Mouse (Mus musculus): ENCODE measurements around the gene Pla2g3. TPM values are rescaled to one million over a fixed set of nuclear protein-coding genes. Genes with fewer than 3 reads are reported as not detected.

Pla2g3 gene
- total and polyA plus RNA-seq, 2 experiments from 2014 or later = 18.5 to 30.4 TPM

DNA sequence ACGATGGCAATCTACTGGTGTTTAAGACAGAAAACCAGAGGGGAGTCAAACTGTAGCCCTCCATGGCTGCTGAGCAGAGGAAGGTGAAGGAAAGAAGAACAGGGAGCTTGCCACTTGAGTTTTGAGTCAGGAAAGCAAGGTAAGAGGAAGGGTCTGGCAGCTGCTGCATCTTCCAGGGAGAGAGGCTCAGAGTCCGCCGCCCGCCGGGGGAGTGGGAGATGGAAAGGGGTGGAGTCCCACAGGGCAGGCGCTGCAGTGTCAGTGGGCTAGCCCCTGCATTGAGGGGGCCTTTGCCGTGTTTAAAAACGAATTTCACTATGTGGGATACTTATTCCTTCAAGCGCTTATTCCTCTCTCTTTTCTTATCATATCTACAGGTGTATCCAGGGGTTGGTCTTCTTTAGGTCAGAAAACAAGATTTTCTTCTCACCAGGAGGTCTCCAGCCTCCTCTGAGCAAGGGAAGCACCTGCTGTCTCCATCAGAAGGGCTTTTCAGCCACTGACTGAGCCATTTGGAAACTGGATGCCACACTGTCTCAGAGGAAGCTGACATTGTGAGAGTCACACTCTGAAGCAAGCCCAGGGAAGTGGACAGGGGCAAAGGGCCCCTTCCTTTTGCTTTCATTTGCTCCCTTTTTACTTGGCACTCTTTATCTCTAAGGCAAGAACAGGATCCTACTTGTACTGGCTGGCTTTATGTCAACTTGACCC is 57.6 kb downstream of the Pla2g3 start:
- no peak for ATAC-seq
- H3K27me3 ChIP-seq (ENCODE audit: insufficient read depth, low read length) = no peaks in the 10 kb centered on the region
- no peak for DNase-seq (ENCODE audit: low spot score)
- H3K9ac ChIP-seq (replicated peaks; ENCODE audit: low read length) = no peak overlapping the region
- no peaks in the 10 kb centered on the region for H3K4me1 ChIP-seq (ENCODE audit: insufficient read depth, low read length)
- no peak overlapping the region for H3K27ac ChIP-seq
- H3K36me3 ChIP-seq (ENCODE audit: insufficient read depth, low read length) = no peaks in the 10 kb centered on the region
- H3K4me2 ChIP-seq (ENCODE audit: low read depth, low read length) = no peak overlapping the region
- H3K9me3 ChIP-seq (ENCODE audit: low read length) = peaks cover 3% of the 10 kb centered on the region; the same call in 1 of the 2 replicates
- WGBS = 24% methylated on average over 9 of the region's 9 CpGs
- H3K4me3 ChIP-seq (ENCODE audit: low read length) = no peak overlapping the region
- TF ChIP-seq CTCF (IDR thresholded peaks at IDR 0.05; ENCODE audit: low read depth) = no peak

DNA sequence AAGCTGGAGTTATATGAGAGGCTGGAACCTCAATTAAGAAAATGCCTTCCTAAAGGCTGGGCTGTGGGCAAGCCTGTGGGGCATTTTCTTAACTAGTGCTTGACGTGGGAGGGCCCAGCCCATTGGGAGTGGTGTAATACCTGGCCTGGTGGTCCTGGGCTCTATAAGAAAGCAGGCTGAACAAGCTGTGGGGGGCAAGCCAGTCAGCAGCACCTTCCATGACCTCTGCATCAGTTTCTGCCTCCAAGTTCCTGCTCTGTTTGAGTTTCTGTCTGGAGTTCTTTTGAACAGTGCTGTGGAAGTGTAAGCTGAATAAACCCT is 58.1 kb downstream of the Pla2g3 start:
- Histone ChIP-seq H3K4me2 (ENCODE audit: low read depth, low read length) (no peak overlapping the region), H3K36me3 (ENCODE audit: insufficient read depth, low read length) (no peaks in the 10 kb centered on the region), H3K9me3 (ENCODE audit: low read length) (peaks cover 3% of the 10 kb centered on the region; the same call in 1 of the 2 replicates), H3K9ac (replicated peaks; ENCODE audit: low read length) (no peak overlapping the region), H3K27me3 (ENCODE audit: insufficient read depth, low read length) (no peaks in the 10 kb centered on the region), H3K27ac (no peak overlapping the region), H3K4me3 (ENCODE audit: low read length) (no peak overlapping the region), H3K4me1 (ENCODE audit: insufficient read depth, low read length) (no peaks in the 10 kb centered on the region)
- no peak for DNase-seq (ENCODE audit: low spot score)
- no peak for ATAC-seq
- WGBS = 30% methylated on average over 1 of the region's 1 CpGs
- TF ChIP-seq CTCF (IDR thresholded peaks at IDR 0.05; ENCODE audit: low read depth) = no peak

DNA sequence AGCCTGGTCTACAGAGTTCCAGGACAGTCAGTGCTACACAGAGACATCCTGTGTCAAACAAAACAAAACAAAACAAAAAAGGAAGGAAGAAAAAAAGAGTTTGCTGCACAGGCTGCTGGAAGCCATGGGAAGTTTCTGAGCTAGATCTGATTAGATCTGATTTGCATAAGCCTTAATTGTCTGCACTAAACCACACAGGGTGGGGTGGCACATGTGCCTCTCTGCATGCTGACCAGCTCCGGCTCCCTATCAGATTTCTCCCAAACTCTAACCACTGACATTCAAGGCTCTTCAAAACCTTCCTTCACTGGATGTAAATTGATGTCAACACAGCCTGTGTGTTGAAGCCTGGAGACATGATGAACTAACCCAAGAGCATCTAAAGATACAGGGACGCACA is 59.0 kb downstream of the Pla2g3 start:
- Histone ChIP-seq H3K27me3 (ENCODE audit: insufficient read depth, low read length) (no peaks in the 10 kb centered on the region), H3K9ac (replicated peaks; ENCODE audit: low read length) (no peak overlapping the region), H3K36me3 (ENCODE audit: insufficient read depth, low read length) (no peaks in the 10 kb centered on the region), H3K27ac (no peak overlapping the region), H3K4me1 (ENCODE audit: insufficient read depth, low read length) (no peaks in the 10 kb centered on the region), H3K4me2 (ENCODE audit: low read depth, low read length) (no peak overlapping the region), H3K9me3 (ENCODE audit: low read length) (peaks cover 3% of the 10 kb centered on the region; the same call in 1 of the 2 replicates), H3K4me3 (ENCODE audit: low read length) (no peak overlapping the region)
- 75% methylated on average over 2 of the region's 2 CpGs for WGBS
- DNase-seq (ENCODE audit: low spot score) (no peak), ATAC-seq (no peak)
- TF ChIP-seq CTCF (IDR thresholded peaks at IDR 0.05; ENCODE audit: low read depth) = no peak

DNA sequence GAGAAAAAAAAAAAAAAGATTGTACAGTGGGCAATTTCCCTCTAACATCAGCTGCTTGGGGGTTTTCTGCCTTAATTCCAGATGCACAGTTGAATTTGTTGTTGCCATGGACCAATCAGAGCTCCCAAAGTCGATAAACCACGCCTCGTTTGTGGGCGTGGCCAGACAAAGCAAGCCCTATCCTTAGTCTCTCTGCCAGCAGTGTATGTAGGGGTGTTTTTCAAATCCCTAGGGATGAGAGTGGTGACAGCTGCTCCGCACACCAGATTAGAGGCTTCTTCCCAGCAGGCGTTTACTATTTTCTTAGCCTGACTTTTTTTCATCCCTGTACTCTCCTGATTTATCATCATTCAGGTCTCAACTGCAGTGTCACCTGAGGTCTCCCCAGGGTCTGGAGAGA is 59.9 kb downstream of the Pla2g3 start:
- Histone ChIP-seq H3K4me2 (ENCODE audit: low read depth, low read length) (no peak overlapping the region), H3K9me3 (ENCODE audit: low read length) (peaks cover 3% of the 10 kb centered on the region; the same call in 1 of the 2 replicates), H3K36me3 (ENCODE audit: insufficient read depth, low read length) (no peaks in the 10 kb centered on the region), H3K4me1 (ENCODE audit: insufficient read depth, low read length) (no peaks in the 10 kb centered on the region), H3K27ac (no peak overlapping the region), H3K4me3 (ENCODE audit: low read length) (no peak overlapping the region), H3K27me3 (ENCODE audit: insufficient read depth, low read length) (no peaks in the 10 kb centered on the region), H3K9ac (replicated peaks; ENCODE audit: low read length) (no peak overlapping the region)
- peak; percentile 65 for DNase-seq (ENCODE audit: low spot score)
- TF ChIP-seq CTCF (IDR thresholded peaks at IDR 0.05; ENCODE audit: low read depth) = no peak
- ATAC-seq = no peak
- 40% methylated on average over 6 of the region's 6 CpGs for WGBS

DNA sequence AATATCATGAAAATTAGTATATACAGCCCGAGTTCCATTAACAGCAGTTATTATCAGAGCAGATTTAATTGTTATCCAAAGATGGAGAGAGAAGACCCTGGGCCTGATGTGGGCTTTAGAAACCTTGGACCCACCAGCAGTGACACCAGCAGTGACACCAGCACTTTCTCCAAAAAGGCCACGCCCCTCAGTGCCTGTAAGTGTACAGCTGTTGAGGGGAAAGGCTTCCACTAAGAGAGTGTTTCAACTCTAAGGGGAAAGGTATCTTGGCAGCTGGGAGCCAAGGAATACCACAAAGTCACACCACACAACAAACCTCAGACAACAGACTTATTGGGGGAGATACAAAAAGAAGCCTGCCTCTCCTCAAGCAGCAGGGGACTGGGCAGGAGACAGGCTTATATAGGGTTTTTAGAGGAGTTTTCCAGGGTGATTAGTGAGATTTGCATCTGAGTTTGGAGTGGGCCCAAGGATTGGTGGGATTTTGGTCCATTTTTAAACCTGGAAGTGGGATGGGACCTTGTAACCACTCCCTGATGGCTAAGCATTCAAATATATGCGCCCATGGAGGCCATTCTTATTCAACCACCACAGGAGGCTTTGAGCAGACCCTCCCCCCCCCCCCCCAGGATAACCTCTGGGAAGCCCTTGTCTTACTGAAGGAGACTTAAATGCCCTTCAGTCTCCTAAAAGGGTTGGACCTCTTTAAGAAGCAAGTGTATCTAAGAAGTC is 60.6 kb downstream of the Pla2g3 start:
- Histone ChIP-seq H3K9me3 (ENCODE audit: low read length) (peaks cover 3% of the 10 kb centered on the region; the same call in 1 of the 2 replicates), H3K27ac (no peak overlapping the region), H3K36me3 (ENCODE audit: insufficient read depth, low read length) (no peaks in the 10 kb centered on the region), H3K9ac (replicated peaks; ENCODE audit: low read length) (no peak overlapping the region), H3K4me1 (ENCODE audit: insufficient read depth, low read length) (no peaks in the 10 kb centered on the region), H3K4me3 (ENCODE audit: low read length) (no peak overlapping the region), H3K27me3 (ENCODE audit: insufficient read depth, low read length) (no peaks in the 10 kb centered on the region), H3K4me2 (ENCODE audit: low read depth, low read length) (no peak overlapping the region)
- ATAC-seq = no peak
- 64% methylated on average over 3 of the region's 3 CpGs for WGBS
- TF ChIP-seq CTCF (IDR thresholded peaks at IDR 0.05; ENCODE audit: low read depth) = no peak
- no peak for DNase-seq (ENCODE audit: low spot score)

Other genes with a start within 250 kb of the Pla2g3 start
- 62.3 and 73.1 TPM in 2 replicates for gene Drg1, start 221.9 kb upstream of the Pla2g3 start, total RNA-seq (2014; rRNA removed)
- 176 and 186 TPM in 2 replicates for gene Drg1, start 221.9 kb upstream of the Pla2g3 start, polyA plus RNA-seq (2015; fragmentation: Nextera tagmentation; extraction: Ambion mirVana)
- gene Patz1, start 199.4 kb upstream of the Pla2g3 start, total RNA-seq (2014; rRNA removed) = 89.6 and 97.1 TPM in 2 replicates
- gene Patz1, start 199.4 kb upstream of the Pla2g3 start, polyA plus RNA-seq (2015; fragmentation: Nextera tagmentation; extraction: Ambion mirVana) = 38.8 and 40.4 TPM in 2 replicates
- 34.3 and 40.9 TPM in 2 replicates for gene Pik3ip1, start 157.9 kb upstream of the Pla2g3 start, total RNA-seq (2014; rRNA removed)
- gene Pik3ip1, start 157.9 kb upstream of the Pla2g3 start, polyA plus RNA-seq (2015; fragmentation: Nextera tagmentation; extraction: Ambion mirVana) = 41.6 and 45.4 TPM in 2 replicates
- 206 and 235 TPM in 2 replicates for gene Limk2, start 79.1 kb upstream of the Pla2g3 start, total RNA-seq (2014; rRNA removed)
- gene Limk2, start 79.1 kb upstream of the Pla2g3 start, polyA plus RNA-seq (2015; fragmentation: Nextera tagmentation; extraction: Ambion mirVana) = 110 and 113 TPM in 2 replicates
- 36.1 and 40.2 TPM in 2 replicates for gene Rnf185, start 35.9 kb upstream of the Pla2g3 start, total RNA-seq (2014; rRNA removed)
- 31.4 and 36.6 TPM in 2 replicates for gene Rnf185, start 35.9 kb upstream of the Pla2g3 start, polyA plus RNA-seq (2015; fragmentation: Nextera tagmentation; extraction: Ambion mirVana)
- 9.4 and 11.7 TPM in 2 replicates for gene Inpp5j, start 16.5 kb downstream of the Pla2g3 start, total RNA-seq (2014; rRNA removed)
- gene Inpp5j, start 16.5 kb downstream of the Pla2g3 start, polyA plus RNA-seq (2015; fragmentation: Nextera tagmentation; extraction: Ambion mirVana) = 14.6 and 15.3 TPM in 2 replicates
- gene Selenom, start 26.4 kb downstream of the Pla2g3 start, total RNA-seq (2014; rRNA removed) = 321 and 384 TPM in 2 replicates
- gene Selenom, start 26.4 kb downstream of the Pla2g3 start, polyA plus RNA-seq (2015; fragmentation: Nextera tagmentation; extraction: Ambion mirVana) = 359 and 389 TPM in 2 replicates
- 7.7 and 10.0 TPM in 2 replicates for gene Smtn, start 52.3 kb downstream of the Pla2g3 start, total RNA-seq (2014; rRNA removed)
- gene Smtn, start 52.3 kb downstream of the Pla2g3 start, polyA plus RNA-seq (2015; fragmentation: Nextera tagmentation; extraction: Ambion mirVana) = 10.7 and 12.8 TPM in 2 replicates
- 34.9 and 36.2 TPM in 2 replicates for gene Morc2a, start 160.9 kb downstream of the Pla2g3 start, total RNA-seq (2014; rRNA removed)
- 17.1 and 17.7 TPM in 2 replicates for gene Morc2a, start 160.9 kb downstream of the Pla2g3 start, polyA plus RNA-seq (2015; fragmentation: Nextera tagmentation; extraction: Ambion mirVana)